Mouse (Mus musculus): ENCODE results near the gene Ptger3. TPM values are rescaled to one million over a fixed set of nuclear protein-coding genes. Genes with fewer than 3 reads are reported as not detected.

The Ptger3 gene
- total RNA-seq (2021), result 1 to 10 TPM; 3.5 to 4.0 TPM
- long read RNA-seq, experiment 1, partial matches to known transcripts, result 1 of 5 reads
- long read RNA-seq, experiment 1, other reads (novel, unspliced or antisense), result 1 of 5 reads
- long read RNA-seq, experiment 2, partial matches to known transcripts, result 0 of 2 reads
- long read RNA-seq, experiment 2, other reads (novel, unspliced or antisense), result 0 of 2 reads

DNA sequence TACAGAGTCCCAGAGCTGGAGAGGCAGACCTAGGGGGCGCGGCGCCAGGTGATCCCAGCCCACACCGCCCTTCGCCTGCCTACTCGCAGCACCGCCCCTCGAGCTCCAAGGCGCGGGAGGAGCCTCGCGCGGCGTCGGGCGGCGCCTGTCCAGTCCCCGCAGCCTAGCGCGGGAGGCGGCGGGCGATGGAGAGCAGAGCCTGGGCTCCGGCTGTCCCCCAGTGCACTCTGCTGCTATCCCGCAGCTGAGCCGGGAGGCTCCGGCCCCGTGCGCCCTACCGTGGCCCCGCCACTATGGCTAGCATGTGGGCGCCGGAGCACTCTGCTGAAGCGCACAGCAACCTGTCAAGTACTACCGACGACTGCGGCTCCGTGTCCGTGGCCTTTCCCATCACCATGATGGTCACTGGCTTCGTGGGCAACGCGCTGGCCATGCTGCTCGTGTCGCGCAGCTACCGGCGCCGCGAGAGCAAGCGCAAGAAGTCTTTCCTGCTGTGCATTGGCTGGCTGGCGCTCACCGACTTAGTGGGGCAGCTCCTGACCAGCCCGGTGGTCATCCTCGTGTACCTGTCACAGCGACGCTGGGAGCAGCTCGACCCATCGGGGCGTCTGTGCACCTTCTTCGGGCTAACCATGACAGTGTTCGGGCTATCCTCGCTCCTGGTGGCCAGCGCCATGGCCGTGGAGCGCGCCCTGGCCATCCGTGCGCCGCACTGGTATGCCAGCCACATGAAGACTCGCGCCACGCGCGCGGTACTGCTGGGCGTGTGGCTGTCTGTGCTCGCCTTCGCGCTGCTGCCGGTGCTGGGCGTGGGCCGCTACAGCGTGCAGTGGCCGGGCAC is at the start of gene Ptger3:
Ptger3 (plus strand) TSS at position 168 of the 841 bp plus-strand sequence.
- peak; percentile 22 to 53 for DNase-seq (ENCODE audit: low spot score in 2 of 2)

DNA sequence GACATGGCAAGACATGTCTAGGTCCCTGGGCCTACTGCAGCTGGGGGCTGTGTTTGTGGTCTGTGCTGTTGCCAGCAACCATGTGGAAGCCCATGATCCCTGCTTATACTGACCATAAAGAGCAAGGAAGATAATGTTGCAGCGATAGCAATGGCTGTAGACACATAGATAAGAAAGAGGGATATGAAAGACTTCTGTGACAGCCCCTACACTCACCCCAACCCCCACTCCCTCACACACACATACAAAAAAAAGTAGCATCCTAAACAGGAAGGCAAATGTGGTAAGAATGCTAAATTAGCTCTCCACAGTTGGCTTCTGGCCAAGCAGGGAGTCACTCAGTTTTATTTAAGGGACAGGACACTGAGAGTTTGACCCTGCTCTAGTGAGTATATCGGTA is 48.7 kb upstream of the Ptger3 start:
- DNase-seq (ENCODE audit: low spot score in 2 of 2), result no peak

GRCm38 (mm10) chr3:157520433-157520832 is 46.3 kb upstream of the Ptger3 start:
- peak; percentile 63 for DNase-seq (ENCODE audit: low spot score in 2 of 2)

DNA sequence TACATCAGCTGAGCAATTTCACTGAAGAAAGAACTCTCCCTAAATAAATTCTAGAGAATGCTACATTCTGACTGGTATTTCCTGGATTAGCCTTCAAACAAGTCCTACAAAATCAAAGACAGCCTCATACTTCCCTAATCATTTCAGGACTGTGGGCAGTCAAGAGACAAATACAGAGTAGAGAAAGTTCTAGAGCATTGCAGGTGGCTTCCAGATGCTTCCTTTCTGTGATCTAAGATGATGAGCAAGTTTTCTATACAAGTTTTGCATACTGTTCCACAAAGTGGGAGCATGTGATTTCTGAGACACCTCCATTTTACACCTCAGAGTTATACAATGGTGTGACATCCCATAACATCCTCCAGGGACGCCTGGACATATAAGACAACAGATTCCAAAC is 42.9 kb upstream of the Ptger3 start:
- no peak for DNase-seq (ENCODE audit: low spot score in 2 of 2)

- DNase-seq (ENCODE audit: low spot score in 2 of 2), result no peak
Measured at GRCm38 (mm10) chr3:157531585-157531984, 35.1 kb upstream of the Ptger3 start.

DNA sequence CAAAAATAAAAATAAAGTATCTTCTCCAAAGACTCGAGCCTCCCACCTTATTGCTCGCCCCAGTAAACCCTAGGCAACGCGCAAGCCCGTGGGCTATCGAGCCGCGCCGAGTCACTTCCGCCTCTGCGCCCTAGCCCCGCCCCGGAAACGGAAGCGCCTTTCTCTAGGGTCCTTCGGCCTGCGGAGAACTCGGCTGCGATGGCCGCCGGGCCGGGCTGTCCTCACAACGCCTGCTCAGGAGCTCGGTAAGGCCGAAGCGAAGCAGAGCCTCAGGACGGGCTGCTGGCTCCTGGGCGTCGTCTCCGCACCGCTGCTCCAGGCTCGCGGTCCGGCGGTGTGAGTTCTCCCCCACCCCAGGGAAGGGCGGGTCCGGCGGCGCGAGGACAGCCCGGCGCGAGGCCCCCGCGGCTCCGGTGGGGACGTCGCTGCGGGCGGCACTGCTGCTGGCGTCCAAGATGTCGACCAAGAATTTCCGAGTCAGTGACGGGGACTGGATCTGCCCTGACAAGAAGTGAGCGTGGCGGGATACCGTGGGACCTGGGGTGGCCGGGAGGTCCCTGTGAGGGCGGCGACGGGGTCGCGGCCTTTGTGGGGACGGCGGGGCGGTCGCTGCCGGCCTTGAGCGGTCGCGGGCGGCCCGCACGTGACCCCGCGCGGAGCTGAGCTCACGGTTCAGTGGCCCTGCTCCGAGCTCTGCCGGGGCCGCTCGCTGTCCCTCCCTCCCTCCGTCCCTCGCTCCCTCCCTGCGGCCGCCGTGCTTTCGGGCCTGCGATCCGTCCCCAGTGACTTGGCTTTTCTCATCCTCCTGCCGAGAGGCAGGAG is 32.5 kb upstream of the Ptger3 start, which contains the start of gene Zranb2:
Zranb2 (plus strand) TSS at position 197 of the 822 bp plus-strand sequence.
- DNase-seq (ENCODE audit: low spot score in 2 of 2), result peak; percentile 94 to 95

GRCm38 (mm10) chr3:157534786-157535415 is 31.8 kb upstream of the Ptger3 start:
- no peak for DNase-seq (ENCODE audit: low spot score in 2 of 2)

GRCm38 (mm10) chr3:157549323-157549722 is 17.4 kb upstream of the Ptger3 start:
- no peak for DNase-seq (ENCODE audit: low spot score in 2 of 2)

GRCm38 (mm10) chr3:157549758-157550600 is 16.7 kb upstream of the Ptger3 start:
- no peak for DNase-seq (ENCODE audit: low spot score in 2 of 2)

GRCm38 (mm10) chr3:157565196-157565595 is 1.5 kb upstream of the Ptger3 start:
- DNase-seq (ENCODE audit: low spot score in 2 of 2), result peak in 1 of 2 experiments; percentile 31

- peak in 1 of 2 experiments; percentile 4 for DNase-seq (ENCODE audit: low spot score in 2 of 2)
Measured at GRCm38 (mm10) chr3:157567566-157568132, 957 bp downstream of the Ptger3 start.

GRCm38 (mm10) chr3:157572011-157572410 is 5.3 kb downstream of the Ptger3 start:
- no peak for DNase-seq (ENCODE audit: low spot score in 2 of 2)

DNA sequence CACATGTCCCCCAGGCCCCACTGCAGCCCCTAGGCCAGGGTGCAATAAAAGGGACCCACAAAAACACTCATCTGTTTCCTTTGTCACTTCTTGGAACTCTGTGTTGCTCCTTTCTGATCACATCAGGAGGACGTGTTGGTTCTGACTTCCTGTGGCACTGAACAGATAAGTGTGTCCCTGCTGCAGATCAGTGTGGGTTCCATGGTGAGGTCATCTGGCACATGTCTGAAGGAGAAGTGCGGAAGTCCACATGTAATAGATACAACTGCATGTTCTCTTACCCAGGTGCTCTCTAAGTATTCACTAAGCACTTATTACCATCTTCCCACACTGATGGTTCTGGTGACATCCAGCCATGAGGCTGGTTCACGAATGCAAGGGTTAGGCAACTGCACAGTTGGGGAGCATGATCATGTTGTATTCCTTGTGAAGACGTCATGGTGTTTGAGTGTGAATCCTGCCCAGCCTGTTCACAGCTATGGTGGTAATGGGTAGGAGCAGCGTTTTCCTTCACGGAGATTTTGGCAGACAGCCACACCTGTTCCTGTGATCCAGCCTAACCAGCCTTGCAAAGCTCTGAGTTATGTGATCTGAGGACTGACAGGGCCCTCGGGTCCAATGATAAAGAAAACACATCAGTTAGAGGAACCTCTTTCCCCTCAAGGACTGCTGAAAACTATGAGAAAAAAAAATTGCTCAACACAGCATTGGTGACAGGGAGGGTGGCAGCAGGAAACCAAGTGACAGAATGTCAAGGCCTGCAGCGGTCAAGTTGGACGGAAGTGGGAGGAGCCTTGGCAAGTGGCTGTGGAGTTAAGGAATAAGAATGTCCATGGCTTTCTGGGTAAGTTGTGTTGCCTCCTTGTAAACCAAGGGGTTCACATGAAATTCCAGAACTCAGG is 9.0 kb downstream of the Ptger3 start:
- DNase-seq (ENCODE audit: low spot score in 2 of 2), result no peak

GRCm38 (mm10) chr3:157576343-157576722 is 9.6 kb downstream of the Ptger3 start:
- no peak for DNase-seq (ENCODE audit: low spot score in 2 of 2)

- DNase-seq (ENCODE audit: low spot score in 2 of 2), result no peak
Measured at GRCm38 (mm10) chr3:157576862-157577261, 10.2 kb downstream of the Ptger3 start.

DNA sequence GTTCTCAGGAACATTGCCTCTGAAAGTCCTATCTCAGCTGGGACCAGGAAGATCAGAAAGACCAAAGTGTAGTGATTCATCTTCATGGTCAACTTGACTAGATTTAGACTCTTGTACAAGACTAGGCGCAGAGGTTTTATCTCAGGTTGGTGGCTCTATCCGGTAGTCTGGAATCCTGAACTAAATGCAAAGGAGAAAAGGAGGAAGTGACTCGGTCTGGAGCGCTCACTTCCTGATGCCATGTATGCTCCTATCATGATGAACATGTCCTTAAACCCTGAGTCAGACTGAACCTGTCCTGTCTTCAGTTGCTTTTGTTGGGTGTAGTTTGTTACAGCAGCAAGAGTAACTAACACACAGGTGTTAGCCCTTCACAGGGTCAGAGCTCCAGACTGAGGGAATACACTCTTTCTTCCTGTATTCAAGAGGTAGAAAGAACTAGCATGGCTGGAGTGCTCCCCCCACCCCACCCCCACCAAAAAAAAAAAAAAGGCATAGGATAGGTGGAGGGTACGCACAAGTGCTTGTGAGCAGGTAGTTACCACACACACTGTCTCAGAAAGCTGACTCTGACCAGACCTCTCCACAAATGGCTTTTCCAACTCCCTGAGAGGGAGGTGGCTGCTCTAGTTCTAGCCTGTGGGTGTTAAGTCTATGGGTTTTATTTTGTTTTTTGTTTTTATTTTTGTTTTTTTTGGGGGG is 11.9 kb downstream of the Ptger3 start:
- DNase-seq (ENCODE audit: low spot score in 2 of 2), result no peak

DNA sequence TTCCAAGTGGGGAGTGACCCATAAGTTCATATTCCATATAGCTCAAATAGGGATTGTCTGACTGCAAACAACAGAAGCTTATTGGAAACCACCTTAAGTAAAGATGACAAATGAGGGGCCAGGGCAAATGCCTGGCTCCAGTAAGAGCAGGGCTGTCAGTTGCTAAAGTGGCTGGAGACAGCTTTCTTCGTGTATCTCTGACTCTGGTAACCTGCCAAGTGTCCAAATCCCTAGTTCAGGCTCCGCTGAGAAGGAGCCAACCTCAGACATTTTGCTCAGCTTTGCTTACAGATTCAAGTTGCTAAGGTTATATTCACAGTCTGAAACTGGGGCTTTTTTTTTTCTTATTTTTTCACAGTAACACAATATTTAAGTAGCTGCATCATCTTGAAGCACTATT is 12.7 kb downstream of the Ptger3 start:
- DNase-seq (ENCODE audit: low spot score in 2 of 2), result no peak

GRCm38 (mm10) chr3:157580299-157580698 is 13.6 kb downstream of the Ptger3 start:
- DNase-seq (ENCODE audit: low spot score in 2 of 2), result no peak
